Mouse (Mus musculus): ENCODE measurements at regions not wholly inside any gene's neighbourhood (a gene's known extent, or its start where the extent isn't known, plus 50 kb on each side); places are given as distances from the start of the nearest gene placed in this dataset.
"Not testable (repeated sequence)": the region's sequence is repeated elsewhere in the genome, so short reads cannot be mapped to it uniquely, and the experiment has no call there.

DNA sequence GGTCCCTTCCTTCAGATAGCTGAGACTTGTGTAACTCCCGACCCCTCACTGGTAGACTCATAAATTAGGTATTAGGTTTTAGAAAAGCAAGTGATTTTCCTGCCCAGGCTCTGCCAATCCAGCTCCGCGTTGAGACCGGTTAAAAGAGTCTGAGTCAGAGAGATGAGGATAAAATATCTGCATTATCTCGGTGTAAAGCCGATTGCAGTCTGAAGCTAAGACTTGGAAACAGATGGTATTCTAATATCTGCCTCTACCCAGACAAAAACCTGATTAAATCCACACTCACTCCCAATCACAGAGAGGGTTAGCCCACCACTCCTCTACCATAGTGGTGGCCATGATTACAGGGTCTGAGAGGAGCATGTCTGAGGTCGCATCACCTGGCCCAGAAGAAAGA is 276.1 kb upstream of the Jarid2 start:
- DNase-seq (ENCODE audit: low spot score in 2 of 2), result no peak

DNA sequence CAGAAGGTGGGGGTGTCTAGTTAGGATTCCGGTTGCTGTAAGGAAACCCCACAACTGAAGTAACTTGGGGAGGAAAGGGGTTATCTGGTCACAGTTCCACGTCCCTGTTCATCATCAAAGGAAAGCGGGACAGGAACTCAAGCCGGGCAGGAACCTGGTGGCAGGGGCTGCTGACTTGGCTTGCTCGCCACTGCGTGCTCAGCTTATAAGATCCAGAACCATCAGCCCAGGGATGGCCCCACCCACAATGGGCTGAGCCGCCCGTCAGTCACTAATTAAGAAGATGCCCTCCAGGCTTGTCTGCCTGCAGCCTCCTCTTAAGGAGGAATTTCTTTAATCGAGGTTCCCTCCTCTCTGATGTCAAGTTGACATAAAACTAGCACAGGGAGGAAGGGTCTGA is 275.1 kb upstream of the Jarid2 start:
- no peak for DNase-seq (ENCODE audit: low spot score in 2 of 2)

DNA sequence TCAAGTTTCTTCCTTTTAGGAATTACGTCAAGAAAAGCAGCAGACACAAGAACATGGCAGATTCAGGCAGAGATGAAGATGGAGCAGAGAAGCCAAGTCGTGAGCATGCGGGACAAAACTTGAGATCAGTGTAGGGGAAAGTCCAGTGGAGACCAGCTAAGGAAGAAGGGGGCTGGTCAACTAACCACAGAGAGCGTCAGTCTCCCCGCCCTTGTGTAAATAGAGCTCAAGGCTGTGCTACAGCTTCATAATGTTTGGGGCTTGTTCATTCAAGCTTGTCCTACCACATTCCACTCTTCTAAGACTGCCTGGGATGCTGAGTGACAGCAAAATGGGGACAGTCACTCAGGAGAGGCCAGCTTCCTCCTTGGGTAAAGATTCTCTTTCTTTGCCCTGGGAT is 274.1 kb upstream of the Jarid2 start:
- peak in 1 of 2 experiments; percentile 17 for DNase-seq (ENCODE audit: low spot score in 2 of 2)

DNA sequence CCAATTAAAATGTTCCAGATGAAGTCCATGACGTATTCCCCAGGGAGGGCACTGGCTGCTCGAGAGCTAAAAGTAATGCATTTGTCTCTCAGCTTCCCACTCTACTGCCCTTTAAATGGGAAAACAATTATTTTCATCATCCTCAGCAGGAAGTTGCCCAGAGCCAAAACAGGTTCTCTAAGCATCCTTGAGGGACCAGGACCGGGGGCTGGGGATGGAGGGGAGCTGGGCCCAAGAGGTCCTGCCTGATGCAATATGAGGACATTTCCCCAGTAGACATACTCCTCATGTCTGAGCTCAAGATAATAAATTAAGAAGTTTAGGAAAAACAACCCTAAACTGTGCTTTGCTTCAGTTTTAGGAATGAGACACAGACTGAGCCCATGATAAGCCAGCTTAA is 270.5 kb upstream of the Jarid2 start:
- DNase-seq (ENCODE audit: low spot score in 2 of 2), result no peak

DNA sequence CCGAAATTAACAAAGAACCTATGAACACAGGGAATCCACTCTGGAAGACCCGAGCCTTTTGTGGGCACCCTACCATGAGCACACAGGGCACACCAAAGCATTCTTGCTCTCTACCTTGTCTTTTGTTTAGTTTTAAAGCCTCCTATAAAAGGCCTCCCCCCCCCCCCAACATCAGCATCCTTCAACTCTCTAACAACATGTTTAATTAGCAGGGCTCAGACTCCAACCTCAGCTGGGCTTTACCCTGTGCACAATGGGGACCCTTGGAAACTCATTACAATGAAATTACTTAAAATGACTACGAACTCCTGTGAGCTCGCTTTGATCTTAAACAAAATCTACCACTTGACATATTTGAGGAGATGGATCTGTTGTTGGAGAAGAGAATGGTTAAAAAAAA is 270.1 kb upstream of the Jarid2 start:
- no peak for DNase-seq (ENCODE audit: low spot score in 2 of 2)

DNA sequence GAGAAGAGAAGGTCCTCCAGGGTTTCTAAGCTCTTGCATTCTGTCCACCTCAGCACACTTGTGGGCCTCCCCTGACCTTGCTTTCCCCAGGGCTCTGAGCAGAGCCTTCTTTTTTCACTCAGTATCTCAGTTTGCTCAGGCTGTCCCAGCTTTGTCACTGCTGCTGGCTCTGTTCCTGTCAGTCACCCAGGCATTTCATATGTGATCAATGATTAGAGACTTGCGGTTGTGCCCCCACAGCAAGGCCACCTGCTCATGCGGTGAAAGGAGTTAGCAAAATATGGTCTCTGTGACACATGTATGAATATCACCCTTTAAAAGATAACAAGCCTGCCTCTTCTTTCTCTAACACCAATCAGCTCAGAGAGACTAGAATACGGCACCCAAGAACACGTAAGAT is 265.6 kb upstream of the Jarid2 start:
- no peak for DNase-seq (ENCODE audit: low spot score in 2 of 2)

DNA sequence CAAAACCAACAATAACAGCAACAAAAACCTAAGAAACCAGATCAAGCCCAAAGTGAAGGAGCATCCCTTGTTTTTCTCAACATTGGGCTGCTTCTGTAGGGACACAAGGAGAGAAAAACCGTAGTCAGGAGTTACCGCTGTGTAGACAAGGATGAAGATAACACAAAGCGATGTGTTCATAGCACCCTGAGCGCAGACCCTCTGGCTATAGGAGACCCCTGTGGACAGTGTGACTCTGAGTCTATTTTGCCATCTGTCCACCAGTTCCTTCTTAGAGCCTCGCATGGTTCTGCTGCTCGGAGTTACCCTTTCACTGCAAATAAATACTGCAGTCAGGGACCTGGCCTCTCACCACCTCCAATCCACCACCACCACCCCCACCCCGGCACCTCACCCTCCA is 263.7 kb upstream of the Jarid2 start:
- DNase-seq (ENCODE audit: low spot score in 2 of 2), result no peak

DNA sequence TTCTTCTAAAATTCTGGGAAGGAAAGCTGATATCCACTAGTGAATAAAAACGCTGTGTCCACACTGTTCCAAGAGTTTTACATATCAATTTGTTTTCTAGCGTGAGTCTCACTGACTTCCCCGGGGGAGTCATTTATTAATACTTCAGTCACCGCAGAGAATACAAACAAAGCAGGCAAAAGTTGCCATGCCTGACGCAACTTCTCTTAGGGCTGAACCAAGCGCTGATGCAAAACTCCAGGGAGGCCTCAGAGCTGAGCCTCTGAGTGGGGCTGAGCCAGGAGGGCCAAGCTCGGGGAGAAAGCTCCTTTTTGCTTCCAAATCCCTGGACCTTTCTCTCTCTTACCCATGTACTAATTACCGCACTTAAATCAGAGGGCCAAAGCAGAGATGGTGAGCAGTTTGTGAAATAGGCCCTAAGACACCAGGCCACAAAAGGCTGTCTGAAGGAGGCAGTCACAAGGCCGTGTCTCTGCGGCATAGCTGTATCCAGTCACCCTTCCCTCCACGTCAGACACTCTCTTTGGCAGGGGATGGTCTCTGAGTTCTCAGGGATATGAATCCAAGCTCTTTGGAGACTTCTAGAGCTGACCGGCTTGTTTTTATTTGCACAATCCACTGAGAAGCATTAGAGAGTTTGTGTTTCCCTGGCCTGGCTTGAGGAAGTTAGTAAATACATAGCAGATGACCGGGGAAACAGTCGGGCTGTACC is 260.2 kb upstream of the Jarid2 start:
- no peak for DNase-seq (ENCODE audit: low spot score in 2 of 2)

DNA sequence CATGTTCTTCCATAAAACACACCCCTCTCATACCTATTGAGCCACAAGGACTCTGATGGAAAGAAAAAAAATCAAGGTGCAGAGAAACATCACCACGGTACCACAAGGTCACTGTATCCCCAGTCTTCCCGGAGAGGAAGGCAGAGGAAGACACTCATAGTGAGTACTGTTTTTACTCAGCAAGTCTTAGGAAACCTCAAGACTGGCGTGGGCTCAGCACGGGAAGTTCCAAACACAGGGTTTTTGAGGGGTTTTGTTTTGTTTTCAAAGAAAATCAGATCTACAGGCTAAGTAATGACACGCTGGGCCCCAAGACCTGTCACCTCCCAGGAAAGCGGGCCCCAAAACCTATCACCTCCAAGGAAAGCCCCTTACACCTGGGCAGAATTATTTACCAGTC is 259.6 kb upstream of the Jarid2 start:
- no peak for DNase-seq (ENCODE audit: low spot score in 2 of 2)

DNA sequence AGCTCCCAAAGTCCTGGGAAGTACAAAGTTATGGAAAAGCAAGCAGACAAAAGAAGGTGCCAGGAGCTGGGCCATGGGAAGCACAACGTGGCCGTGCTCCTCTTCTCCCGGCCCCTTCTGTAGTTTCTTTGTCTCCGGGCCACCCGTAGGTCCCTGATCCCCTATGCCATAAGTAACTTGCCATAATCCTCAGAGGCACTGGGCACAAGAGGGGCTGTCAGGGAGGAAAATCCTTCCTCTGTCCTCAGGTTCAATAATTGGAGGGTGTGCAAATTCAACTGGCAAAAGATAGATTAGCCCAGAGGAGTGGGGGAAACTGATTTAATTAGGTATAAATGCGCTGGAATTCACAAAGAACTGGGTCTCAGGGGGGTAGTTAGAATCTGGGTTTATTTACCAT is 256.1 kb upstream of the Jarid2 start:
- DNase-seq (ENCODE audit: low spot score in 2 of 2), result no peak

DNA sequence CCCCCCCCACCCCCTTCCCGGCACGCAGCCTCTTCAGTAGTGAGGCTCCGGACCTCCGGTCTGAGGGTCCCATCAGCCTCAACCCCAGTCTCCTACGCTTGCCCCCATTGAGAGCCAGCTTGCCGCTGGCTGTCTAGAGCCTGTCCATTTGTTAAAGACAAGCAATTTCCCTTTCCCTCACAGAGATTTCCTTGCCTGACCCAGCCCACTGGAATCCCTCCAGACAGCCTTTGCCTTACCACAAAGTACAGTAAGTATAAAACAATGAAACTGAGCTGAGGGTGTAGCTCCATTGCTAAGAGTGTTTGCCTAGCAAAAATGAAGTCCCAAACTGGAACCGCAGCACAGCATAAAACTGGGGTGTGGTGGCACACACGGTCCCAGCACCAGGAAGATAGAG is 252.4 kb upstream of the Jarid2 start:
- DNase-seq (ENCODE audit: low spot score in 2 of 2), result no peak

DNA sequence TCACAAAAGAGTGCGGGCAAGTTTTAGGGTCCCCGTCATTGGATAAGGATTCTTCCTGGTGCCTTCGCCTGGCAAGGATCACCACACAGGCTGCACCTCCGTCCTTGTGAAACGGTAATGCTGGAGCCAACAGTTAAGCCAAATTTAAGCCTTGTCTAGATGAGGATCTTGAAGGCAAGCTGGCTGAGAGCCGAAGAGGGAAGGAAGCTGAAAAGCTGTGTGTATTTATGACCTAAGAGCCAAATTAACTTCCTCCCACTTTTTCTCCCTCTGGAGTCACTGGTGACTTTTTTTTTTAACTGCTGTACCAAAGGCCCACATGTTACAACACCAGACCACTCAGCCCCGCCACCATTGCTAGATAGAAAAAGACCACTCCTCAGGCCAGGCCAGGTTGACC is 249.1 kb upstream of the Jarid2 start:
- no peak for DNase-seq (ENCODE audit: low spot score in 2 of 2)

DNA sequence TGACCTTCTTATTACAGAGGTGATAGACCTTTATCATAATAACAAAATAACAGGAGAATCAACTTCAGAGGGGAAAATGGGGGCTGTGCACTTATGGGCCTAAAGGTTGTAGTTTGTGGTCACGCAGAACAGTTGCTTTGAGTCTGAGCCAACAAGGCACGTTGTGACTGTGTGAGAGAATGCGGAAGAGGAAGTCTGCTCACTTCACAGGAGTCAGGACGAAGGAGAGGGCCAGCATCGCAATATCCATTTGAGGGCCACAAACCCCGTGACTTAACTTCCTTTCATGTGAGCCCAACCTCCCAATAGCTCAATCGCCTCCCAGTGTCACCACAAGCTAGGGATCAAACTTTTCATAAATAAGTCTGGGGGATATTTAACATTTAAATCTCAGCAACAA is 246.6 kb upstream of the Jarid2 start:
- DNase-seq (ENCODE audit: low spot score in 2 of 2), result peak; percentile 7 to 43

DNA sequence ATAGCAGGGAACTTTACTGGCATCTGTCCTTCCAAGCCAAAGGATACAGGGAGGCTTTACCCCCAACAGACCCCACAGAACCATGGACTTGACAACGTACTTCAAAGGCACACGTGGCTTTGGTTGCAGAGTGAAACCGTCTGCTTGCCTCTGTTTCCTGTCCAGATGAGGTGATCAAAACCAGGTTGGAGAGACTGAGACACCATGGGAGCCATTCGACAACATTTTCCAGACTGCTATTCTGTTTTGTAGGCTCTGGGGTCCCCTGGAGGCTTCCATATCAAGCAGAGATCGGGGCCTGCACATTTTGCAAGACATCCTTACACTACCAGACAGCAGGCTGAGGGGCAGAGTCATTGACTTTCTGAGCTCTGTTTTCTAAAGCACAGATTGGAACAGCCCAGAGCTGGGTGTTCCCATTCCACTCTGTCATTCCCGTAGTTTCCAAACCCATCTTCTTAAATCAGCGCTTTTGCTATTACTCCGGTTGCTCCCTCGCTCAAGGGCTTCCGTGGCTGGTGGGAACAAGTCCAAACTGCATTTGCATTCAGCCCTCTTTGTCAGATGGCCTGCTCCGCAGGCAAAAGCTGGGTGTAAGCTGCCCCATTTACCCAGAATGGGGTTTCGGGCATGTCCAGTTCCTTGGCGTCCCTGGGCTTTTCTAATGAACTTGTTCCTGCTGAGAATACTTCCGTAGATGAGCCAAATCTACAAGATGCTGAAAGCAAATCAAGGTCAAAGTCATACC is 244.5 kb upstream of the Jarid2 start:
- DNase-seq (ENCODE audit: low spot score in 2 of 2), result no peak

DNA sequence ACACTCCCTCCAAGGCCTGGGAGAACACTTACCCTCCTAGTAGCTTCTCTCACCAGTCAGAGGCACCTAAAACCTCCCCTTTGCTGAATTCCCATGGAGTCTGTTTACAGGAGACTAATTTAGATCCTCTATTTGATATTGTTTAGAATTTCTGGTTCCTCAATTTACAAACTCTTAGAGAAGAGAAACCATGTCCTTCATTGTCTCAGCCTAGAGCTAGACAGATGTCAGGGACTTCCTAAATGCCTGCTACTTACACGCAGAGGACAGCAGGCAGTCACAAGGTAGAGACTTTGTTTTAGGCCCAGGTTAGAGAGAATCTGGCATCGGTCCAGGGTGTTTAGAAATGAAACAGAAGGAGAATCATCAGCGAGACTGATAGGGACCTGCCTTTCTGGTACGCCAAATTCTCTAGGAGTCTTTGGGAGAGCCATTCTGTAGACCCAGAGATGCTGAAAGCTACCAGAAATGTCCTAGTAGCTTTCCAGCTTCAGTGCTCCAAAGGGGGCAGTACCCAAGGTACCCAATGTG is 238.3 kb upstream of the Jarid2 start:
- DNase-seq (ENCODE audit: low spot score in 2 of 2), result no peak

DNA sequence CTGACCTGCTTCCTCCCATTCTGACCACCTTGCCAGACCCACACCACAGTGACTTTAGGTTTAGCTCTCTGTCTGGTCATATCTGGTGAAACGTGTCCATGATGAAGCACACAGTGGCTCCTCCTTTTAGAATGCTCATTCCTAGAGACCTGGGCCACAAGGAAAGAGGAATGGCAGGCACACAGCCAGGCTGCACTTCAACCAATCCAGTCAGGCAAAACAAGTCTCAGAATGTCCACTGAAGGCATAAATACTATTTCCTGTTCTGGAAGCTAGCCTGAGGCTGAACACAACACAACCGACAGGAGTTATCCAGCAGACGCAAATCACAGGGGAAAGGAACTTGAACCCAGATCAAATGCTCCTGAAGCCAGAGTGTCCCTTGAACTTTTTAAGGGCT is 235.4 kb upstream of the Jarid2 start:
- no peak for DNase-seq (ENCODE audit: low spot score in 2 of 2)

DNA sequence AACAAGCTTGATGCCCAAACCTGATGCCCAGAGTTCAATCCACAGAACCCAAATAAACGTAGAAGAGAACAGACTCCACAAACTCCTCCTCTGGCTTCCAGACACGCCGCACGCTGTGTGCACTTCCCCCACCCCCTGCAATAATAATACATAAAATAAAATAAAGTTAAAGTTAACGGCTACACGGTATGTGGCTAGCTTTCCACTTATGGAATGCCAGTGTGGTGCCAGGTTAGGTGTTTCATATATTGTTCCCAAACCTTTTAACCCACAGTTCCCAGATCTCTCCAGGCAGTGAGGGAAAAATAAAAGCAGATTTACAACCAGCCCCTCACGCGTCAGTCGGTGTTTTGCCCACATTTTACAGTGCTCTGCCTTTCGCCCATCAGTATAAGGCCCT is 233.8 kb upstream of the Jarid2 start:
- DNase-seq (ENCODE audit: low spot score in 2 of 2), result no peak

DNA sequence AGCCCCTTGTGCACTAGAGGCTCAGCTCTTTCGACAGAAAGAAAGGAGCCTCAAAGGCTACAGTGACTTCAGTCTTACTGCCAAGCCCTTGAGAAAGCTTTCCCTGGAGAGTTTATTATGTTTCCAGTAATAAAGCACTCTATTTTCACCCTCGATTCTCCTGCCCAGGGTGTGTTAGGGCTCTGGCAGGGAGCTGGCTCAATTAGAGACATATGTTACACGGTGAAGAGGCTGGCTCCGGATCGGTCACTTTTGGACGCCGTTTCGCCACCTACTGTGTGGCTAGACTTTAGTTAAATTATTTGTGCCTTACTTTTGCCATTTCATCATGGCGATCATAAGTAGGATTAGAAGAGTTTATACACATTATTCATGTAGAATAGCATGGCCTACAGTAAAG is 232.7 kb upstream of the Jarid2 start:
- DNase-seq (ENCODE audit: low spot score in 2 of 2), result no peak

DNA sequence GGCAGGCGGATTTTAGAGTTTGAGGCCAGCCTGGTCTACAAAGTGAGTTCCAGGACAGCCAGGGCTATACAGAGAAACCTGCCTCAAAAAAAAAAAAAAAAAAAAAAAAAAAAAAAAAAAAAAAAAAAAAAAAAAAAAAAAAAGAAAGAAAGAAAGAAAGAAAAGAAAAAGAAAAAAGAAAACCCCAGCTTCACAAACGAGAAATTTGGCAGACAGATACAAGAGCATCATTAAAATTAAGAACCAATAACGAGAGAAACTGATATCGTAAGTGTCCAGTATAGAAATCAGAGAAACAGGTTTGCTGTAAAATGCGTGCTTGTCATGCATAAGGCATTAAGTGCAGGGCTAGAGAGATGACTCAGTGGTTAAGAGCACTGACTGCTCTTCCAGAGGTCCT is 228.4 kb upstream of the Jarid2 start:
- not testable (repeated sequence) for DNase-seq (ENCODE audit: low spot score in 2 of 2)

DNA sequence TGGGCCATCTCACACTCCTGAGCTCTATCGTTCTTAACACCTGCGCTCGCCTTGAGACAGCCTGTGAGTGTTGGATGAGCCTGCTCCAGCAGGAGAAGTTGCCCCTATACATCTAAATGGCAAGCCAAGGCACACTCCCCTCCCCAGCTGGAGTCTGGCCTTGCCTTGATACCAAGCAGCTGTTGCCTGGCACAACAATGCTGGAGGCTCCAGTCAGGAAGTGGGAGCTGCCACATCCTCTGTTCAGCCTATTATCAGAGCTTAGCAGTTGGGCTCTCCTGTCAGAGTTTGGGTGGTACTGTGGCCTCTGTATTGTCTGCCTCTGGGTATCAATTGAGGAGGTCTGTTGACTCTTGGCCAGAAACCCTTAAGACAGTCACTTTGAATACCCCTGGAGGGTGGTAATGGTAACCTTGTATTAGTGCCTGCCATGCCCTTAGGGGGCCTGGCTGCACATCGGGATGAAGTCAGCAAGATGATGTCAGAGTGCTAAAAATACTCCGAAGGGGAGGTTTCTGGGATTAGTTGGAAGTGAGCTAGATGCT is 227.4 kb upstream of the Jarid2 start:
- DNase-seq (ENCODE audit: low spot score in 2 of 2), result no peak

DNA sequence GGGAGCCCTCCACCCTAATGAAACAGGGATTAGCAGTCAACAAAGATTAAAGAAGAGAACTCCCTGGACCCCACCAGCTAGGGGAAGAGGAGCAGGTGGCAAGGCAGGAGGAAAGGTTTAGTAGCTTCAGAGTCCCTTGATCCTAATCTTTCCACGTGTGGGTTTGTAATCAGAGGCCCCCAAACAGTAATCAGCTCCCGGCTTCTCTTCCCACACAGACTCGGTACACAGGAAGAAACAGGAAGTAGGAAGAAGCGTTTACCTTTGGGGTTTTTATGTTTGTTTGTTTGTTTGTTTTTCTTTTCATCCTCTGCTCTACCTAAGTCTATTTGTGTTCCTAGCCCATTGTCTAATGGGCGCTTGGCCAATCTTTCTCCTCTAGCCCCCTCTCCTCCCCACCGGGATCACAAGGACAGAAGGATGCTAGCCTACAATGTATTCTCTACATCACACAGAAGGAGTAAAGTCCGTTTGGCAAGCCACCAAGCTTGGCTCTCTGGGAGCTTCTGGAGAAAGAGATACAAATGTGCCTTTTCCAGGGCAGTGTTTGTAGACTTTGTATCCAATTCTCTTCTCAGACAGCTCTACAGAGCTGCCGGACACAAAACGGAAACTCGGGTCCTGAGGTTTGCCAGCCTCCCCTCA is 226.5 kb upstream of the Jarid2 start:
- no peak for DNase-seq (ENCODE audit: low spot score in 2 of 2)

DNA sequence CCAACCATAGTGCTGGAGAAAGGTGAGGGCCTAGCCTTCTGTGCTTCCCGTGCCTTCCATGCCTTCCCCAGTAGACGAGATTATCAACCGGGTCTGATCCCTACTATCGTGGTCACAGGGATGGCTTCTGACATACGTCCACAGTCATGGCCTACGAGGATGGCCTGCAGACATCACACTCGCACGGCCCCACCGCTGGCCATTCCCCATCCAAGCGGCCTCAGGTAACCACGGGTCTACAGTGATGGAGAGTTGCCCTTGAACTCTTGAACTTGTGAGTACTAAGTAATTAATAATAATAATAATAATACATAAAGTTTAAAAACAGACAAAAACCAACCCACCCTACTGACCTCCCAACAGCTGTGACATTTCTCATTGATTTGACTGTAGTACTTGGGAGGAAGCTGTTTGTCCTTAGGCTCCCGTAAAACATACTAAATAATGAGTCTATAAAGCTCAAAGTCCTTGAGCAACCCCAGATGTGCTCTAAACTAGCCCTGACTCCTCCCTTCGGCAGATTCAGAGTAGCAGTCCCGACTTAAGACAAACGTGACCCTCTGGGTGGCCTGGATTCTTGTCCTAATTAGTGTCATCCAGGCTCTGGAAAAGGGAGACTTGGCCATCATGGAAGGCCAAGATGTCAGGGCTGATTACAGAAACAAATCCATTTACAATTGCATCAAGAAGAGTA is 225.9 kb upstream of the Jarid2 start:
- DNase-seq (ENCODE audit: low spot score in 2 of 2), result no peak
